Mouse (Mus musculus) heart, adult 2 months (tissue): ENCODE measurements around the gene Tiam1. TPM values are rescaled to one million over a fixed set of nuclear protein-coding genes. Genes with fewer than 3 reads are reported as not detected.

ENCODE experiments used
- DNase-seq, 2 experiments: peaks; one replicate each; pipeline ENCODE4 v3.0.0; 2021
- H3K27ac ChIP-seq: fragments of 200-600 bp; 2 replicates; pipeline ENCODE4 v1.8.1; 2022
- H3K27me3 ChIP-seq: fragments of 200-500 bp; 2 replicates; pipeline ENCODE4 v1.6.1; 2012; ENCODE audit warnings: mild to moderate bottlenecking, low read length, inconsistent platforms, mixed read lengths; ENCODE audit not compliant: control insufficient read depth, insufficient read depth
- H3K36me3 ChIP-seq: fragments of 200-500 bp; 2 replicates; pipeline ENCODE4 v1.6.1; 2012; ENCODE audit warnings: low read length, inconsistent platforms; ENCODE audit not compliant: control insufficient read depth, insufficient read depth
- H3K4me1 ChIP-seq: fragments of 200-500 bp; 2 replicates; pipeline ENCODE4 v1.6.1; 2011; ENCODE audit warnings: low read length; ENCODE audit not compliant: control insufficient read depth, insufficient read depth
- H3K4me3 ChIP-seq: fragments of 200-600 bp; 2 replicates; pipeline ENCODE4 v1.8.1; 2022
- H3K79me2 ChIP-seq: fragments of 200-500 bp; replicated peaks from 2 replicates; pipeline ENCODE4 v1.6.1; 2012; ENCODE audit warnings: mild to moderate bottlenecking, inconsistent platforms, low read length, moderate library complexity, mixed read lengths; ENCODE audit not compliant: control insufficient read depth, insufficient read depth
- H3K9ac ChIP-seq: fragments of 200-500 bp; 2 replicates; pipeline ENCODE4 v1.6.1; 2012; ENCODE audit warnings: low read depth, mild to moderate bottlenecking, control low read depth, inconsistent platforms, low read length, mixed read lengths
- CTCF ChIP-seq: fragments of 200-600 bp; IDR thresholded peaks from 2 replicates; pipeline ENCODE4 v1.8.1; 2022; ENCODE audit warnings: antibody characterized with exemption, mild to moderate bottlenecking, moderate library complexity
- EP300 ChIP-seq: fragments of 200-500 bp; IDR thresholded peaks from 2 replicates; pipeline ENCODE4 v1.6.1; 2011; ENCODE audit warnings: low read depth, low read length, control low read depth; ENCODE audit not compliant: insufficient read depth
- POLR2A ChIP-seq: fragments of 200-500 bp; IDR thresholded peaks from 2 replicates; pipeline ENCODE4 v1.6.1; 2011; ENCODE audit warnings: mild to moderate bottlenecking, low read depth, low read length, control low read depth; ENCODE audit not compliant: insufficient read depth
- WGBS: fragments of 180-500 bp; shearing (Covaris S2); methylation state at CpG from one replicate; pipeline ENCODE4 v1.1.7; 2018; 5-methylcytosine and 5-hydroxymethylcytosine counted together
- intact Hi-C: fragments of 180-260 bp; cut with DNase I; formaldehyde crosslinking; loops from one replicate; pipeline ENCODE4 v1.15.1; 2025
- polyA plus RNA-seq: library from polyadenylated mRNA; depleted of rRNA; stranded (reverse); fragments of >200 nt; gene quantifications from 2 replicates; pipeline ENCODE4 v1.2.3, GENCODE M21; 2012
- total RNA-seq, 2 experiments: library from RNA; stranded (reverse); gene quantifications; 2 replicates each; pipeline ENCODE4 v1.2.3; 2021

The Tiam1 gene
- total and polyA plus RNA-seq, 3 experiments: 2.3 to 7.9 (median 4.4) TPM

- no peak for TF ChIP-seq EP300
- peak; percentile 54 for TF ChIP-seq CTCF
- TF ChIP-seq POLR2A: no peak
- DNase-seq: peak in 1 of 2 experiments; percentile 40
- Histone ChIP-seq H3K4me1 (no peaks in the 10 kb centered on the region), H3K4me3 (no peak overlapping the region), H3K79me2 (no peaks in the 10 kb centered on the region), H3K36me3 (no peaks in the 10 kb centered on the region), H3K9ac (no peak overlapping the region), H3K27ac (no peak overlapping the region), H3K27me3 (no peaks in the 10 kb centered on the region)
- WGBS: 43% methylated on average over 19 of the region's 19 CpGs
- intact Hi-C loops: loop anchor here (1.0 kb wide), 1 partner anchor 224 kb away; no protein-coding TSS in a partner anchor
These were observed 200.2 kb downstream of the Tiam1 start for GRCm38 (mm10) chr16:89943267-89943971.

DNA sequence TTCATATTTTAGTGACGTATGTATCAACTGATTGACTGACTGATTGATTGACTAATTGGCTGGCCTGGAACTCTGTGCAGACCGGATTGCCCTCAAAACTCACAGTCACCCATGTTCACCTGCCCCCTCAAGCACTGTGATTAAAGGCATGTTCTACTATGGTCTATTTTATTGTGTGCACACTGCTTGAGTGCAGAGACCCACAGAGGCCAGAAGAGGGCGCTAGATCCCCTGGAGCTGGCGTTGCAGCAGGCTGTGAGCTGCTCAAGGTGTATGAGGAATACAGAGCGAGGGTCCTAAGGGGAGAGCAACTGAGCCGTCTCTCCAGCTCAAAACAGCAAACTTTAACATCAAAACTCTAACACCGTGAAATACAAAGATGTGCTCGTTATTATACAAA is 202.9 kb downstream of the Tiam1 start:
- no peak overlapping the region for H3K27ac ChIP-seq
- no peaks in the 10 kb centered on the region for H3K27me3 ChIP-seq
- H3K4me1 ChIP-seq: no peaks in the 10 kb centered on the region
- no peak for DNase-seq
- no peak overlapping the region for H3K9ac ChIP-seq
- TF ChIP-seq POLR2A (no peak), CTCF (no peak), EP300 (no peak)
- H3K36me3 ChIP-seq: no peaks in the 10 kb centered on the region
- intact Hi-C loops: no loop called here
- no peak overlapping the region for H3K4me3 ChIP-seq
- WGBS: 91% methylated on average over 8 of the region's 8 CpGs
- no peaks in the 10 kb centered on the region for H3K79me2 ChIP-seq

GRCm38 (mm10) chr16:89938277-89938676 is 205.3 kb downstream of the Tiam1 start:
- TF ChIP-seq EP300: no peak
- no peak for TF ChIP-seq CTCF
- TF ChIP-seq POLR2A: no peak
- 45% methylated on average over 7 of the region's 7 CpGs for WGBS
- intact Hi-C loops: no loop called here
- H3K27ac ChIP-seq: no peak overlapping the region
- H3K4me3 ChIP-seq: no peak overlapping the region
- no peak overlapping the region for H3K9ac ChIP-seq
- H3K4me1 ChIP-seq: no peaks in the 10 kb centered on the region
- DNase-seq: no peak
- no peaks in the 10 kb centered on the region for H3K27me3 ChIP-seq
- H3K79me2 ChIP-seq: no peaks in the 10 kb centered on the region
- no peaks in the 10 kb centered on the region for H3K36me3 ChIP-seq

- H3K36me3 ChIP-seq: no peaks in the 10 kb centered on the region
- TF ChIP-seq CTCF (no peak), POLR2A (no peak), EP300 (no peak)
- no peak overlapping the region for H3K9ac ChIP-seq
- no peaks in the 10 kb centered on the region for H3K4me1 ChIP-seq
- 34% methylated on average over 6 of the region's 6 CpGs for WGBS
- H3K27me3 ChIP-seq: no peaks in the 10 kb centered on the region
- intact Hi-C loops: no loop called here
- H3K79me2 ChIP-seq: no peaks in the 10 kb centered on the region
- no peak overlapping the region for H3K4me3 ChIP-seq
- no peak overlapping the region for H3K27ac ChIP-seq
- DNase-seq: no peak
These were observed 207.0 kb downstream of the Tiam1 start for GRCm38 (mm10) chr16:89936571-89936970.

- H3K27ac ChIP-seq: no peak overlapping the region
- no peaks in the 10 kb centered on the region for H3K27me3 ChIP-seq
- intact Hi-C loops: no loop called here
- H3K4me1 ChIP-seq: no peaks in the 10 kb centered on the region
- H3K36me3 ChIP-seq: no peaks in the 10 kb centered on the region
- DNase-seq: no peak
- WGBS: 74% methylated on average over 12 of the region's 12 CpGs
- no peak overlapping the region for H3K4me3 ChIP-seq
- H3K9ac ChIP-seq: no peak overlapping the region
- TF ChIP-seq POLR2A: no peak
- no peak for TF ChIP-seq EP300
- no peak for TF ChIP-seq CTCF
- no peaks in the 10 kb centered on the region for H3K79me2 ChIP-seq
These were observed 208.2 kb downstream of the Tiam1 start for GRCm38 (mm10) chr16:89935398-89935797.

DNA sequence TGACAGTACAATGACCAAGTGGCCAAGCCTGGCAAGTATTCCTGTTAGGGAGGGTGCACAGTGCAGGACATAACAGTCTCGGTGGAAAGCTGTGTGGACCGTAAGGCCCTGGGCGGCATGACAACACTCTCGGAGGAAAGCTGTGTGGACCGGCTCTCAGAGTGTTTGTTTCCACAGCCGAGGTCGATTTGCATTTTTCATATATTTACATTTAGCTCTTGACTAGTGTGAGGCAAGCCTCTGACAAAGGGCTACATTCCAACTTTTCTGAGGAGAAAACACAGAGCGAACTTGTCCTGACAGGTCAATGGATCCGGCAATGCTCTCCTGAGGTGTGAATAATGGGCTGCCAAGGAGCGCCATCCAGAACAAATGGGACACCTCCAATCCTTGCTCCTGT is 209.0 kb downstream of the Tiam1 start:
- H3K27ac ChIP-seq: no peak overlapping the region
- no peak for DNase-seq
- no peak overlapping the region for H3K9ac ChIP-seq
- H3K36me3 ChIP-seq: no peaks in the 10 kb centered on the region
- no peak overlapping the region for H3K4me3 ChIP-seq
- no peaks in the 10 kb centered on the region for H3K79me2 ChIP-seq
- TF ChIP-seq CTCF (no peak), POLR2A (no peak), EP300 (no peak)
- H3K27me3 ChIP-seq: no peaks in the 10 kb centered on the region
- H3K4me1 ChIP-seq: no peaks in the 10 kb centered on the region
- WGBS: 92% methylated on average over 10 of the region's 10 CpGs
- intact Hi-C loops: no loop called here
